Mouse (Mus musculus) liver, embryonic 12.5 days (tissue): ENCODE measurements around the gene Il17rc. TPM values are rescaled to one million over a fixed set of nuclear protein-coding genes. Genes with fewer than 3 reads are reported as not detected.
A peak's percentile ranks its signal among the peaks of the same experiment; 100 is the strongest.

ENCODE experiments used
- ATAC-seq: fragments of 200-750 bp; cut with Nextera tagmentation; 2 replicates; pipeline ENCODE4 v1.8.0; 2017; ENCODE audit warnings: moderate number of reproducible peaks, mild to moderate bottlenecking, moderate library complexity
- H3K27ac ChIP-seq: fragments of 300-500 bp; sonication (generic); 2 replicates; pipeline ENCODE4 v1.5.1; 2016; ENCODE audit warnings: mild to moderate bottlenecking
- H3K27me3 ChIP-seq: fragments of 300-500 bp; sonication (generic); replicated peaks from 2 replicates; pipeline ENCODE4 v1.6.1; 2016; ENCODE audit warnings: mild to moderate bottlenecking, moderate library complexity
- H3K36me3 ChIP-seq: fragments of 300-500 bp; sonication (generic); 2 replicates; pipeline ENCODE4 v1.6.1; 2016; ENCODE audit warnings: mild to moderate bottlenecking, moderate library complexity
- H3K4me1 ChIP-seq: fragments of 300-500 bp; sonication (generic); 2 replicates; pipeline ENCODE4 v1.6.1; 2016
- H3K4me2 ChIP-seq: fragments of 300-500 bp; sonication (generic); 2 replicates; pipeline ENCODE4 v1.6.1; 2016; ENCODE audit warnings: mild to moderate bottlenecking, moderate library complexity
- H3K4me3 ChIP-seq: fragments of 300-500 bp; sonication (generic); 2 replicates; pipeline ENCODE4 v1.5.1; 2016; ENCODE audit warnings: mild to moderate bottlenecking, moderate library complexity
- H3K9ac ChIP-seq: fragments of 300-500 bp; sonication (generic); 2 replicates; pipeline ENCODE4 v1.6.1; 2016; ENCODE audit warnings: mild to moderate bottlenecking, moderate library complexity
- H3K9me3 ChIP-seq: fragments of 300-500 bp; sonication (generic); replicated peaks from 2 replicates; pipeline ENCODE4 v1.6.1; 2016; ENCODE audit warnings: mild to moderate bottlenecking, moderate library complexity
- WGBS: fragments of 180-500 bp; shearing (Covaris S2); methylation state at CpG from one replicate; pipeline ENCODE4 v1.1.7; 2016; ENCODE audit not compliant: insufficient replicate concordance; 5-methylcytosine and 5-hydroxymethylcytosine counted together
- microRNA-seq: library from miRNA; unstranded; fragments of <30 nt; microRNA quantifications from one replicate; pipeline ENCODE4, GENCODE M21; 2017
- polyA plus RNA-seq: library from polyadenylated mRNA; unstranded; fragments of >200 nt; fragmentation: Nextera tagmentation; extraction: Ambion mirVana; gene quantifications from 2 replicates; pipeline ENCODE4 v1.2.1, GENCODE M21; 2016

The Il17rc gene
- polyA plus RNA-seq, 1 experiment from 2014 or later, result 5.1 TPM

DNA sequence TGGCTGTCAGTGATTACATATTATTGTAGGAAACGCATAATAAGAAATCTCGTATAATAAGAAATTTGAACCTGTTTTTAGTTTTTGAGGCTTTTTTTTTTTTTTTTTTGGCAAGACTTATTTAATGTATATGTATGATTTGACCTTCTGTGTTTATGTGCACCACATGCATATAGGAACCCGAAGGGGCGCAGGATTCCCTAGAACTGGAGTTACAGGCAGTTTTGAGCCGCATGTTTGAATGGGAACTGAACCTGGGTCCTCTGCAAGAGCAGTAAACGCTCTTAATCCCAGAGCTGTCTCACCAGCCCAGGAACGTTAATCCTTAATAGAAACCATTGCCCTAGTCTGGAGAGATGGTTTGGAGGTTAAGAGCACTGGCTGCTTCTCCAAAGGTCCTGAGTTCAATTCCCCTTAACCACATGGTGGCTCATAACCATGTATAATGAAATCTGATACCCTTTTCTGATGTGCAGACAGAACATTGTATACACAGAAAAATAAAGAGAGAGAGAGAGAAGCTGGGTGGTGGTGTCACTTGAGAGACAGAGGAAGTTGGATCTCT is 60.7 kb downstream of the Il17rc start:
- Histone ChIP-seq H3K9ac (peak overlapping the region; percentile 82), H3K36me3 (peaks cover 51% of the 10 kb centered on the region), H3K4me1 (peaks cover 30% of the 10 kb centered on the region), H3K4me2 (peak overlapping the region; percentile 79), H3K27ac (peak overlapping the region; percentile 84), H3K9me3 (no peaks in the 10 kb centered on the region), H3K4me3 (peak overlapping the region; percentile 81), H3K27me3 (no peaks in the 10 kb centered on the region)
- WGBS, result 4% methylated on average over 7 of the region's 7 CpGs
- no peak for ATAC-seq

Small RNA genes within 50 kb of the gene (microRNA-seq; reads per million reads assigned to microRNA genes)
- gene Gm23365 (not detected), gene Gm24387 (not detected)

Other genes starting within 250 kb of the Il17rc start
- 24.8 and 26.5 TPM in 2 replicates for gene Mtmr14, start 233.6 kb upstream of the Il17rc start, polyA plus RNA-seq
- 0.02 TPM in 1 of 2 replicates, not detected in the other for gene Cpne9, start 189.1 kb upstream of the Il17rc start, polyA plus RNA-seq
- gene Brpf1, start 164.3 kb upstream of the Il17rc start, polyA plus RNA-seq, result 15.8 and 16.0 TPM in 2 replicates
- 8.7 and 9.1 TPM in 2 replicates for gene Ogg1, start 144.5 kb upstream of the Il17rc start, polyA plus RNA-seq
- gene Camk1, start 127.4 kb upstream of the Il17rc start, polyA plus RNA-seq, result 31.5 TPM in 2 replicates
- gene Tada3, start 93.5 kb upstream of the Il17rc start, polyA plus RNA-seq, result 29.2 and 33.3 TPM in 2 replicates
- 275 and 294 TPM in 2 replicates for gene Arpc4, start 93.3 kb upstream of the Il17rc start, polyA plus RNA-seq
- gene Ttll3, start 82.2 kb upstream of the Il17rc start, polyA plus RNA-seq, result 1.1 and 1.3 TPM in 2 replicates
- gene Rpusd3, start 52.1 kb upstream of the Il17rc start, polyA plus RNA-seq, result 19.8 and 22.2 TPM in 2 replicates
- gene Cidec, start 35.7 kb upstream of the Il17rc start, polyA plus RNA-seq, result not detected in 2 replicates
- 56.0 and 57.1 TPM in 2 replicates for gene Jagn1, start 28.9 kb upstream of the Il17rc start, polyA plus RNA-seq
- 0.36 and 0.41 TPM in 2 replicates for gene Il17re, start 12.9 kb upstream of the Il17rc start, polyA plus RNA-seq
- 9.6 and 10.9 TPM in 2 replicates for gene Creld1, start 11.9 kb downstream of the Il17rc start, polyA plus RNA-seq
- gene Prrt3, start 30.5 kb downstream of the Il17rc start, polyA plus RNA-seq, result 0.08 and 0.11 TPM in 2 replicates
- gene Emc3, start 60.2 kb downstream of the Il17rc start, polyA plus RNA-seq, result 55.8 and 56.5 TPM in 2 replicates
- gene Fancd2, start 60.3 kb downstream of the Il17rc start, polyA plus RNA-seq, result 13.8 and 16.4 TPM in 2 replicates
- gene Fancd2os, start 129.3 kb downstream of the Il17rc start, polyA plus RNA-seq, result 0.10 and 0.11 TPM in 2 replicates
- gene Brk1, start 133.3 kb downstream of the Il17rc start, polyA plus RNA-seq, result 106 and 109 TPM in 2 replicates
- 13.9 and 14.8 TPM in 2 replicates for gene Vhl, start 152.5 kb downstream of the Il17rc start, polyA plus RNA-seq
- gene Irak2, start 167.0 kb downstream of the Il17rc start, polyA plus RNA-seq, result 17.2 and 17.9 TPM in 2 replicates
- 1.3 TPM in 2 replicates for gene Tatdn2, start 225.6 kb downstream of the Il17rc start, polyA plus RNA-seq
- not detected in 2 replicates for gene Ghrl, start 248.5 kb downstream of the Il17rc start, polyA plus RNA-seq